Mouse (Mus musculus) cerebellum, adult 9-10 months (tissue): Measurements from ENCODE around the gene Cd27.

Experiments
- DNase-seq: peaks from one replicate; pipeline ENCODE4 v3.0.0; 2022

Gene Cd27

GRCm38 (mm10) chr6:125210436-125210835 lies 26.4 kb downstream of the Cd27 start:
- DNase-seq = no peak

GRCm38 (mm10) chr6:125197166-125197565 lies 39.6 kb downstream of the Cd27 start:
- no peak for DNase-seq

- DNase-seq = no peak
Observed at GRCm38 (mm10) chr6:125196301-125196700, 40.5 kb downstream of the Cd27 start.

GRCm38 (mm10) chr6:125195541-125196075 lies 41.2 kb downstream of the Cd27 start:
- DNase-seq = no peak

GRCm38 (mm10) chr6:125193390-125193789 lies 43.4 kb downstream of the Cd27 start:
- no peak for DNase-seq

- no peak for DNase-seq
Observed at GRCm38 (mm10) chr6:125192841-125193240, 44.0 kb downstream of the Cd27 start.

- DNase-seq = peak; percentile 95
Observed at GRCm38 (mm10) chr6:125192016-125192714, 44.6 kb downstream of the Cd27 start.

- DNase-seq = peak; percentile 97
Observed at GRCm38 (mm10) chr6:125191332-125192015, 45.3 kb downstream of the Cd27 start, which contains the start of the genes Ncapd2 and Mrpl51. Ncapd2 (minus strand) TSS chr6:125191701. Mrpl51 (plus strand) TSS chr6:125191801.

GRCm38 (mm10) chr6:125190816-125191215 lies 46.0 kb downstream of the Cd27 start:
- DNase-seq = peak; percentile 34

GRCm38 (mm10) chr6:125186203-125186602 lies 50.6 kb downstream of the Cd27 start:
- no peak for DNase-seq
